Mouse (Mus musculus) G1E (cell line): ENCODE data around the gene Plod1. TPM values are rescaled to one million over a fixed set of nuclear protein-coding genes. Genes with fewer than 3 reads are reported as not detected.
A peak's percentile ranks its signal among the peaks of the same experiment; 100 is the strongest.

Source experiments
- ATAC-seq: 2 replicates; pipeline ENCODE4 v1.8.0; 2016; ENCODE audit warnings: mild to moderate bottlenecking; ENCODE audit not compliant: insufficient number of reproducible peaks, poor library complexity, low FRiP score, severe bottlenecking; ENCODE audit errors: extremely low read depth
- DNase-seq: peaks from one replicate; pipeline ENCODE4 v3.0.0; 2012; ENCODE audit warnings: low spot score
- H3K27me3 ChIP-seq: 2 replicates; pipeline ENCODE4 v1.6.1; 2012; ENCODE audit warnings: mild to moderate bottlenecking, low read length, inconsistent platforms; ENCODE audit not compliant: insufficient read depth
- H3K36me3 ChIP-seq: replicated peaks from 2 replicates; pipeline ENCODE3; 2012; ENCODE audit warnings: mild to moderate bottlenecking, inconsistent platforms
- H3K4me1 ChIP-seq: 2 replicates; pipeline ENCODE4 v1.6.1; 2012; ENCODE audit warnings: low read depth, low read length, inconsistent platforms, mixed read lengths; ENCODE audit not compliant: insufficient read depth
- H3K4me3 ChIP-seq: 2 replicates; pipeline ENCODE4 v1.5.1; 2012; ENCODE audit warnings: low read depth, mild to moderate bottlenecking, inconsistent platforms, low read length, moderate library complexity, mixed read lengths
- H3K9me3 ChIP-seq: replicated peaks from 2 replicates; pipeline ENCODE4 v1.6.1; 2012; ENCODE audit warnings: inconsistent platforms
- CTCF ChIP-seq: IDR thresholded peaks from 2 replicates; pipeline ENCODE4 v1.5.1; 2012; ENCODE audit warnings: low read depth, low read length, inconsistent platforms, mixed read lengths
- GATA1 ChIP-seq: IDR thresholded peaks from 2 replicates; pipeline ENCODE4 v1.6.1; 2012; ENCODE audit warnings: borderline replicate concordance, low read length, inconsistent platforms, mixed read lengths
- GATA2 ChIP-seq: IDR thresholded peaks from 2 replicates; pipeline ENCODE4 v1.6.1; 2012; ENCODE audit warnings: low read depth, low read length, inconsistent platforms, borderline replicate concordance
- POLR2AphosphoS5 ChIP-seq: IDR thresholded peaks from 2 replicates; pipeline ENCODE4 v1.6.1; 2012; ENCODE audit warnings: low read depth, low read length, inconsistent platforms; ENCODE audit not compliant: insufficient replicate concordance
- TAL1 ChIP-seq: conservative IDR thresholded peaks from 2 replicates; pipeline ENCODE4 v1.6.1; 2012; ENCODE audit warnings: low read depth, low read length, inconsistent platforms, mixed read lengths
- polyA plus RNA-seq: library from polyadenylated mRNA; stranded (reverse); fragments of >175 nt; gene quantifications from 2 replicates; pipeline ENCODE4 v1.2.3, GENCODE M21; 2012
- total RNA-seq, 2 experiments: library from RNA; stranded (forward) in 1 of 2; stranded (reverse) in 1 of 2; fragments of 200-1000 nt in 1 of 2; fragments of >200 nt in 1 of 2; fragmentation: Nextera tagmentation in 1 of 2; gene quantifications; 2 replicates each; pipeline ENCODE4 v1.2.3; 2014 to 2017

Plod1 gene
- total and polyA plus RNA-seq, 3 experiments: 0.90 to 4.6 (median 2.3) TPM

DNA sequence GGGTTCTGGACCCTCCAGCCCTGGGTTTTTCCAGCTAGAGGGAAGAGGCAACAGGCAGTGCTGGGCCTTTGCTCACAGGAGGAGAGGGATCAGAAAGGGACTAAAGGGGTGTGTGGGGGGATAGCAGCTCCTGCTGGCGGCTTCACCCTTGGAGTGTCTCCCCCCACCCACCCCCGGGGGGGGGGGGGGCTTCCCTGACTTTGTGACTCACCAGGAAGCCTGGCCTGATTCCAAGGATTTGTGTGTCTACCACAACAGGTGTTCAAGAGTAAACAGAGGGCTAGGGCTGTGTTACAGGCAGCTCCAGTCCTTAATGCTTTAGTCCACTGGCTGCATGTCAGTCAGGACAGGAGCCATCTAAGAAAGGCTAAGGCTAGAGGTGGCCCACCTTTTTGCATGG, 10.9 kb upstream of the Plod1 start:
- no peak overlapping the region for H3K4me3 ChIP-seq
- no peak for ATAC-seq
- no peaks in the 10 kb centered on the region for H3K27me3 ChIP-seq
- TF ChIP-seq POLR2AphosphoS5 (no peak), CTCF (no peak), TAL1 (no peak), GATA2 (no peak), GATA1 (no peak)
- H3K36me3 ChIP-seq: peaks cover 85% of the 10 kb centered on the region
- no peaks in the 10 kb centered on the region for H3K9me3 ChIP-seq
- peaks cover 38% of the 10 kb centered on the region for H3K4me1 ChIP-seq
- DNase-seq: no peak

DNA sequence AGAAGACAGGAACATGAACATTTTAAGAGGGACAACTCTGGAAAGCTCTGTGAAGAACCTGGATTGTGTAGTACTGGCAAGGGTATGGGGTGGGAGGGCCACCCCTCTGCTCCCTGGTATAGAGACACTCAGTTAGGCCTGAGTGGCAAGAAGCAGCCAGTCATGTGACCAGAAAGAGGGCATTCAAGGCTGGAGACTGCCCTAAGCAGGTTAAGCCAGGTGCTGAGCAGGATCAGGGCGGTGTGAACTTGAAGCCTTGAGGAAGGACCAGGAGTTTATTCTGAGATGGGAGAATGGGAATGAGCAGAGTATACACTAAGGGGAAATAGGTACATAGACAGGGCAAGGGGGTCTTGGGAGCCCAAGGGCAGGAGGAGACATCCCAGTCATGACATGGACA, 6.4 kb upstream of the Plod1 start:
- H3K9me3 ChIP-seq: no peaks in the 10 kb centered on the region
- peaks cover 10% of the 10 kb centered on the region for H3K27me3 ChIP-seq
- peak overlapping the region; percentile 60; the same call in 1 of the 2 replicates for H3K4me3 ChIP-seq
- no peak for DNase-seq
- H3K4me1 ChIP-seq: peaks cover 67% of the 10 kb centered on the region
- TF ChIP-seq POLR2AphosphoS5 (no peak), TAL1 (no peak)
- H3K36me3 ChIP-seq: peaks cover 63% of the 10 kb centered on the region
- no peak for ATAC-seq

- ATAC-seq: no peak
- H3K27me3 ChIP-seq: peaks cover 20% of the 10 kb centered on the region
- H3K36me3 ChIP-seq: peaks cover 46% of the 10 kb centered on the region
- peak overlapping the region; percentile 97 for H3K4me3 ChIP-seq
- peak; percentile 37 for DNase-seq
- no peaks in the 10 kb centered on the region for H3K9me3 ChIP-seq
- TF ChIP-seq POLR2AphosphoS5: no peak
- no peak for TF ChIP-seq TAL1
- TF ChIP-seq CTCF: no peak
- no peak for TF ChIP-seq GATA2
- no peak for TF ChIP-seq GATA1
- peaks cover 72% of the 10 kb centered on the region for H3K4me1 ChIP-seq
These were observed 4.8 kb upstream of the Plod1 start for GRCm38 (mm10) chr4:147941045-147942020.

DNA sequence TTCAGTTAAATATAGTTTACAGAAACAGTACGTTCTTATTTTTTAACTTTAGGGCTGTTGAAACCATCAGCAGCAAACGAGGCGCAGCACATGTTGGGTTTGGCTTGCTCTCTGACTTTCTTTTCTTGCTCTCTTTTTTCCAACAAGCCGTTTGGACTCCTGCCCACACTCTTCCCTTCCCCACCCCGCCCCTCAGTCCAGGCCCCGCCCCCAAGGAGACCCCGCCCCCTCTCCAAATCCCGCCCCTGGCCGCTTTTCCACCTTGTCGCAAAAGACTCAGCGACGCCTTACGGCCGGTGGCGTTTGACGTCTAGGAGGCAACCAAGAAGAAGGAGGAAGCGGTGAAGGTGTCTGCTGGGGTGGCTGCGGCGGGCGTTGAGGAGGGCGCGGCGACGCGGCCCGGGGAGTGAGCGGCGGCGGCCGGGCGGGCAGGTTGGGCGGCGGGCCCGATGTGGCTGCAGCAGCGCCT, 4.0 kb upstream of the Plod1 start, which contains the start of gene 2510039O18Rik:
2510039O18Rik (plus strand) TSS at position 320 of the 469 bp plus-strand sequence.
- Histone ChIP-seq H3K4me3 (peak within 1 kb of the TSS; percentile 97), H3K9me3 (no peaks in the 10 kb centered on the region), H3K36me3 (peaks cover 39% of the 10 kb centered on the region), H3K27me3 (peaks cover 27% of the 10 kb centered on the region), H3K4me1 (peaks cover 73% of the 10 kb centered on the region)
- DNase-seq (peak; percentile 78), ATAC-seq (peak; percentile 25)
- TF ChIP-seq TAL1: no peak
- no peak for TF ChIP-seq CTCF
- TF ChIP-seq POLR2AphosphoS5: no peak
- no peak for TF ChIP-seq GATA1
- no peak for TF ChIP-seq GATA2

DNA sequence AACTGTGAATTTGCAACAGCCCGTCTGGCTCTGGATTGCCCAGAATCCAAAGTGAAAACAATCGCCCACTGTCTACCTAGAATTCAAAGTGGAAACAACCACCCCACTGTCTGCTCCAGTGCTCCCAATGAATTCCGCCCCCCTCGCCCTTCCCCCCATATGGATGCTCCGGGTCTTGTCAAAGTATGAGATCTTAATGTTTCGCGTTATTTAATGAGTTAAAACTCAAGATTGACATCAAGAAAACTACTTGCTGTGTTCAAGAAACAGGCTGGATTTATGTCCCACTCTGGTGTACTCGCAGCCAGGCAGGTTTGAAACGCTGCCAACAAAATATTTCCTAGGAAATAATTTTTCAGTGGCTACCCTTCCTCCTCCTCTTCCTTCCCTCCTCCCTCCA, 3.5 kb upstream of the Plod1 start:
- no peak overlapping the region; the same call in 1 of the 2 replicates for H3K4me3 ChIP-seq
- no peak for TF ChIP-seq POLR2AphosphoS5
- no peak for ATAC-seq

DNA sequence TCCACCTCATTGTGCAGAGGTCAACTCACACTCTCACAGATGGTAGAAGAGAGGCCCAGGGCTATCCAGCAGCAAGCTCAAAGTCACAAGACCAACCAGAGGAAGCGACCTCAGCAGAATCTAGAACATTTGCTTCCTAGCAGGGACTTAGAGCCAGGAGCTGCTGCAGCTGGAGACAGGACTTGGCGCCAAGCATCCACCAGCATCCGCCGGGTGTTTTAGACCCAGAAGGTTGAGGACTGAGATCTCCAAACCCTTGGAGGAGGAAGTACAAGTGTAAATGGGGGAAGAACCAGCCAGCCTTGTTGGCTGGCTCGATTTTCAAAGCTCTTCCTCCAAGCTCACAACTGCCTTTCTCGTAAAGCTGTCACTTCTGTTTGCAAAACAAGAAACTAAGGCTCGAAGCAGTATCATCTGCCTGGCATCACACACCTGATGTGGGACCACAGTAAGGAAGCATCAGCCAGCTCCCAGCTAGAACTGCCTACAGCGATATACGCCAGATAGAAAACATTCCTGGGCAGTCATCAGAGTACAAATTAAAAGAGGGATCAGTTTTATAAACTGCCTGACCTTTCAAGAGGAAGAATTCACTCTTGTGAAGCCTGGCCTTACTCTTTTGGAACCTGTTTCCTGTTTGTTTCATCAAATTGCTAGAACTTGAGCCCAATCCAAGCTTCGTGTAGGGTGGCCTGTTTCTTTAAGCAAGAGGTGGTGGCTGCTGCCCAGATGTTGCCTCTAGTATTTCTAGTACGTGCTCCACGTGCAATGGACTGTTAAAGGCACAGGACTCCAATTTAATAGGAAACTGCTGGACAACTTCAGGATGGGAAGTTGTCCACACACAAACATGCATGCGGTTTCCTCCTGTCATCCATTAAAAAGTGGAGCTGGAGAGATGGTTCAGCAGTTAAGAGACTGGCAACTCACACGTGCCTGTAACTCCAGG, 1.9 kb upstream of the Plod1 start:
- DNase-seq (no peak), ATAC-seq (no peak)
- Histone ChIP-seq H3K4me1 (peaks cover 55% of the 10 kb centered on the region), H3K36me3 (peaks cover 17% of the 10 kb centered on the region), H3K27me3 (peaks cover 43% of the 10 kb centered on the region), H3K9me3 (no peaks in the 10 kb centered on the region), H3K4me3 (no peak overlapping the region)
- TF ChIP-seq GATA1 (no peak), GATA2 (no peak), TAL1 (no peak), POLR2AphosphoS5 (no peak), CTCF (no peak)

More for the DNA sequence above, 3.5 kb upstream of the Plod1 start:
- no peak for DNase-seq
- Histone ChIP-seq H3K9me3 (no peaks in the 10 kb centered on the region), H3K36me3 (peaks cover 34% of the 10 kb centered on the region), H3K27me3 (peaks cover 32% of the 10 kb centered on the region), H3K4me1 (peaks cover 69% of the 10 kb centered on the region)
